ENCODE assay signal across 8 mouse cellular contexts in the genomic region with DNA sequence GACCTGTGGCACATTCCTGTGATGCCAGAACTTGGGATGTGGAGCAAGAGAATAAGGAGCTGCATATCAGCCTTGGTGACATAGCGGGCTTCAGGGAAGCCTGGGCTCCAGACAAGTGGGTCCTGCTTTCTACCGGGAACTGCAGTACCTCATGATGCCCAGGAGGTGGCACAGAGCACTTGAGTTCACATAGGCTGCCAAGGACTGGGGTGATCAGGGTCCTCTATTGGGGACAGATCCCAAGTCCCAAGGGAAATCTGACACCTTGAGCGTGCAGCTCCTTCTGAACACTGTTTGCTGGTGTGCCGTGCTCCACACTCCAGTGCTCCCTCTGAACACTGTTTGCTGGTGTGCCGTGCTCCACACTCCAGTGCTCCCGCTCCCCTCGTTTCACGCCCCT. TPM values are rescaled to one million over a fixed set of nuclear protein-coding genes. Genes with fewer than 3 reads are reported as not detected.
A peak's percentile ranks its signal among the peaks of the same experiment; 100 is the strongest.
DNase-seq lines count a peak whose midpoint lies in the region; ATAC-seq lines count a peak whose summit lies in the region.

No protein-coding gene starts in this region.

- no peak overlapping the region for H3K4me3 ChIP-seq in heart, embryonic 14.5 days (ENCODE audit: control insufficient read depth in 1 of 2, insufficient read depth in 1 of 2, low read depth in 1 of 2, low read length in 2 of 2)
- no peak overlapping the region for H3K4me3 ChIP-seq in kidney, embryonic 16.5 days (ENCODE audit: low read length)
- H3K4me3 ChIP-seq in liver, embryonic 13.5 days (replicated peaks) = no peak overlapping the region
- no peak overlapping the region for H3K4me3 ChIP-seq in neural tube, embryonic 11.5 days (ENCODE audit: low read depth, low read length)

- H3K9me3 ChIP-seq in heart, embryonic 14.5 days (ENCODE audit: control insufficient read depth, low read length) = no peaks in the 10 kb centered on the region
- H3K9me3 ChIP-seq in kidney, embryonic 16.5 days (ENCODE audit: low read length) = no peaks in the 10 kb centered on the region
- no peaks in the 10 kb centered on the region for H3K9me3 ChIP-seq in liver, embryonic 13.5 days (replicated peaks)
- H3K9me3 ChIP-seq in neural tube, embryonic 11.5 days (ENCODE audit: control insufficient read depth, low read length) = no peaks in the 10 kb centered on the region

- 50% methylated on average over 8 of the region's 8 CpGs for WGBS in heart, embryonic 14.5 days
- WGBS in kidney, embryonic 16.5 days = 30% methylated on average over 8 of the region's 8 CpGs
- 50% methylated on average over 8 of the region's 8 CpGs for WGBS in liver, embryonic 13.5 days (ENCODE audit: insufficient replicate concordance)
- WGBS in neural tube, embryonic 11.5 days = 53% methylated on average over 8 of the region's 8 CpGs

- H3K9ac ChIP-seq in heart, embryonic 14.5 days (ENCODE audit: low read length) = no peak overlapping the region
- no peak overlapping the region for H3K9ac ChIP-seq in kidney, embryonic 16.5 days (replicated peaks; ENCODE audit: low read length)
- no peak overlapping the region for H3K9ac ChIP-seq in liver, embryonic 13.5 days
- no peak overlapping the region for H3K9ac ChIP-seq in neural tube, embryonic 11.5 days (ENCODE audit: low read length)

- no peaks in the 10 kb centered on the region for H3K27me3 ChIP-seq in heart, embryonic 14.5 days (ENCODE audit: control insufficient read depth, insufficient read depth, low read length)
- no peaks in the 10 kb centered on the region for H3K27me3 ChIP-seq in kidney, embryonic 16.5 days (ENCODE audit: insufficient read depth, low read length)
- no peaks in the 10 kb centered on the region for H3K27me3 ChIP-seq in liver, embryonic 13.5 days
- H3K27me3 ChIP-seq in neural tube, embryonic 11.5 days (ENCODE audit: control insufficient read depth, insufficient read depth, low read length) = no peaks in the 10 kb centered on the region

- peak; percentile 22; the same call in 1 of the 2 replicates for ATAC-seq in heart, embryonic 14.5 days (ENCODE audit: insufficient number of reproducible peaks, insufficient read depth, low FRiP score, low read depth)
- peak; percentile 88 for ATAC-seq in kidney, embryonic 16.5 days (ENCODE audit: low FRiP score, low TSS enrichment)
- 0 out of 2 replicates have a peak, but pooled peaks have one; percentile 27 for ATAC-seq in liver, embryonic 13.5 days (ENCODE audit: low read depth)
- ATAC-seq in neural tube, embryonic 11.5 days (ENCODE audit: insufficient read depth, low FRiP score, low TSS enrichment) = peak; percentile 31; the same call in 1 of the 2 replicates

- H3K36me3 ChIP-seq in heart, embryonic 14.5 days (ENCODE audit: control insufficient read depth, insufficient read depth, low read length) = peaks cover 75% of the 10 kb centered on the region
- H3K36me3 ChIP-seq in kidney, embryonic 16.5 days (ENCODE audit: insufficient read depth, low read length) = peaks cover 53% of the 10 kb centered on the region
- H3K36me3 ChIP-seq in liver, embryonic 13.5 days = peaks cover 19% of the 10 kb centered on the region
- H3K36me3 ChIP-seq in neural tube, embryonic 11.5 days (ENCODE audit: control insufficient read depth, insufficient read depth, low read length) = peaks cover 3% of the 10 kb centered on the region; the same call in 1 of the 2 replicates

- H3K4me1 ChIP-seq in heart, embryonic 14.5 days (ENCODE audit: control insufficient read depth in 2 of 2, insufficient read depth in 2 of 2, low read length in 2 of 2) = no peaks in the 10 kb centered on the region; a peak in 1 of 4 replicates
- peaks cover 9% of the 10 kb centered on the region for H3K4me1 ChIP-seq in kidney, embryonic 16.5 days (ENCODE audit: insufficient read depth, low read length)
- no peaks in the 10 kb centered on the region for H3K4me1 ChIP-seq in liver, embryonic 13.5 days (replicated peaks)
- no peaks in the 10 kb centered on the region for H3K4me1 ChIP-seq in neural tube, embryonic 11.5 days (ENCODE audit: control insufficient read depth, insufficient read depth, low read length)

- H3K4me2 ChIP-seq in heart, embryonic 14.5 days (ENCODE audit: low read length) = no peak overlapping the region
- no peak overlapping the region for H3K4me2 ChIP-seq in kidney, embryonic 16.5 days (replicated peaks; ENCODE audit: low read depth, low read length)
- no peak overlapping the region for H3K4me2 ChIP-seq in liver, embryonic 13.5 days
- H3K4me2 ChIP-seq in neural tube, embryonic 11.5 days (ENCODE audit: low read depth) = no peak overlapping the region

- peak; percentile 15 for DNase-seq in urinary bladder, postnatal 25 days (ENCODE audit: low spot score)
- no peak for DNase-seq in urinary bladder, postnatal 4 days (ENCODE audit: low spot score in 2 of 2)
- peak; percentile 77 for DNase-seq in cerebellum, postnatal 14 days
- no peak for DNase-seq in liver, embryonic 13.5 days
- DNase-seq in neural tube, embryonic 11.5 days (ENCODE audit: low spot score) = peak; percentile 57
- peak; percentile 57 for DNase-seq in thymus, postnatal 14 days

- H3K27ac ChIP-seq in heart, embryonic 14.5 days (replicated peaks in 1 of 2; ENCODE audit: control insufficient read depth in 1 of 2, insufficient read depth in 1 of 2, low read depth in 2 of 2, low read length in 2 of 2) = no peak overlapping the region
- peak overlapping the region; percentile 48 for H3K27ac ChIP-seq in kidney, embryonic 16.5 days (ENCODE audit: low read length)
- no peak overlapping the region for H3K27ac ChIP-seq in liver, embryonic 13.5 days
- no peak overlapping the region for H3K27ac ChIP-seq in neural tube, embryonic 11.5 days (ENCODE audit: low read depth, low read length)

RNA-seq across cellular contexts. Expression of gene Trappc10, which starts 34.8 kb away (rescaled TPM):
- polyA plus RNA-seq in heart, embryonic 14.5 days (2014; fragmentation: Nextera tagmentation; extraction: Ambion mirVana) = 15.4 and 19.0 TPM in 2 replicates
- 5.3 and 8.3 TPM in 2 replicates for polyA plus RNA-seq in kidney, embryonic 16.5 days (2015; fragmentation: Nextera tagmentation; extraction: Ambion mirVana)
- polyA plus RNA-seq in liver, embryonic 13.5 days (2015; fragmentation: Nextera tagmentation; extraction: Ambion mirVana) = 15.6 and 15.8 TPM in 2 replicates
- 16.1 and 18.6 TPM in 2 replicates for polyA plus RNA-seq in neural tube, embryonic 11.5 days (2014; fragmentation: Nextera tagmentation; extraction: Ambion mirVana)

Comparison
In these comparisons a context has a peak if more than half of its experiments do, and no peak if none do; other contexts are left out.
1. DNase-seq: peak in urinary bladder, postnatal 25 days (single experiment), cerebellum, postnatal 14 days (2 of 2), neural tube, embryonic 11.5 days (single experiment) and thymus, postnatal 14 days (single experiment); none in urinary bladder, postnatal 4 days (0 of 2) and liver, embryonic 13.5 days (single experiment).
2. ATAC-seq: peak in every context shown above with its lines; median percentile 88 in kidney, embryonic 16.5 days; 31 in neural tube, embryonic 11.5 days; 27 in liver, embryonic 13.5 days; 22 in heart, embryonic 14.5 days.